Mouse (Mus musculus) c-Kit-positive CD71-negative TER-119-negative erythroid progenitor cells, embryonic 14.5 days (primary cell): ENCODE data around the gene Atg4d.
"Not testable (repeated sequence)": the region's sequence is repeated elsewhere in the genome, so short reads cannot be mapped to it uniquely, and the experiment has no call there.

Source experiments
- DNase-seq: peaks from one replicate; pipeline ENCODE4 v3.0.0-alpha.2; 2013; ENCODE audit warnings: low read depth

Atg4d gene

GRCm38 (mm10) chr9:21241343-21241742, 23.8 kb upstream of the Atg4d start:
- DNase-seq = peak; percentile 89

GRCm38 (mm10) chr9:21243826-21244427, 21.2 kb upstream of the Atg4d start:
- no peak for DNase-seq

- DNase-seq = no peak
Measured at GRCm38 (mm10) chr9:21244428-21245112, 20.5 kb upstream of the Atg4d start.

GRCm38 (mm10) chr9:21245113-21245487, 20.0 kb upstream of the Atg4d start:
- no peak for DNase-seq

GRCm38 (mm10) chr9:21246342-21246741, 18.8 kb upstream of the Atg4d start:
- DNase-seq = no peak

- no peak for DNase-seq
Measured at GRCm38 (mm10) chr9:21248326-21248725, 16.8 kb upstream of the Atg4d start, which contains the start of gene S1pr5. Gene S1pr5 (minus strand): TSS chr9:21248443.

GRCm38 (mm10) chr9:21249629-21250508, 15.2 kb upstream of the Atg4d start:
- DNase-seq = no peak

GRCm38 (mm10) chr9:21250509-21250908, 14.6 kb upstream of the Atg4d start:
- no peak for DNase-seq

- DNase-seq = no peak
Measured at GRCm38 (mm10) chr9:21251116-21251735, 13.9 kb upstream of the Atg4d start.

- no peak for DNase-seq
Measured at GRCm38 (mm10) chr9:21254690-21255089, 10.4 kb upstream of the Atg4d start.

GRCm38 (mm10) chr9:21256349-21256748, 8.7 kb upstream of the Atg4d start:
- not testable (repeated sequence) for DNase-seq

GRCm38 (mm10) chr9:21260491-21261040, 4.5 kb upstream of the Atg4d start:
- no peak for DNase-seq

GRCm38 (mm10) chr9:21261831-21262230, 3.3 kb upstream of the Atg4d start:
- DNase-seq = no peak

- DNase-seq = no peak
Measured at GRCm38 (mm10) chr9:21264272-21264999, 657 bp upstream of the Atg4d start.

- DNase-seq = no peak
Measured at GRCm38 (mm10) chr9:21265611-21266010, 518 bp downstream of the Atg4d start.

GRCm38 (mm10) chr9:21266889-21267288, 1.8 kb downstream of the Atg4d start:
- DNase-seq = no peak

GRCm38 (mm10) chr9:21268305-21268704, 3.2 kb downstream of the Atg4d start:
- DNase-seq = no peak

GRCm38 (mm10) chr9:21269590-21269989, 4.5 kb downstream of the Atg4d start:
- DNase-seq = not testable (repeated sequence)

- no peak for DNase-seq
Measured at GRCm38 (mm10) chr9:21272391-21272790, 7.3 kb downstream of the Atg4d start.

- no peak for DNase-seq
Measured at GRCm38 (mm10) chr9:21273094-21273493, 8.0 kb downstream of the Atg4d start.

- no peak for DNase-seq
Measured at GRCm38 (mm10) chr9:21273520-21274228, 8.6 kb downstream of the Atg4d start.
